Mouse (Mus musculus) ES-E14 (cell line): ENCODE measurements around the gene Pak3.

Experiments used
- HCFC1 ChIP-seq: IDR thresholded peaks from 2 replicates; pipeline ENCODE4 v1.6.1; 2012; ENCODE audit warnings: low read length, inconsistent platforms, borderline replicate concordance; ENCODE audit not compliant: insufficient read depth
- ZC3H11A ChIP-seq: IDR thresholded peaks from 2 replicates; pipeline ENCODE4 v1.6.1; 2012; ENCODE audit warnings: low read depth, mild to moderate bottlenecking, inconsistent platforms, low read length, borderline replicate concordance

GRCm38 (mm10) chrX:143543186-143543793, 24.9 kb downstream of the Pak3 start:
- TF ChIP-seq HCFC1 (no peak), ZC3H11A (no peak)
